Mouse (Mus musculus): Measurements from ENCODE around the gene Adcy6.
A peak's percentile ranks its signal among the peaks of the same experiment; 100 is the strongest.

GRCm38 (mm10) chr15:98656982-98657751, 47.3 kb upstream of the Adcy6 start:
- peak; percentile 23; the same call in 1 of the 2 replicates for TF ChIP-seq CTCF (IDR thresholded peaks at IDR 0.05; ENCODE audit: control insufficient read depth, insufficient read depth, low read length)
- no peak for TF ChIP-seq POLR2A (IDR thresholded peaks at IDR 0.05; ENCODE audit: borderline replicate concordance, control insufficient read depth, low read depth, low read length)
